Mouse (Mus musculus): ENCODE results near the gene Kif27. TPM values are rescaled to one million over a fixed set of nuclear protein-coding genes. Genes with fewer than 3 reads are reported as not detected.

Gene Kif27
- total and polyA plus RNA-seq, 3 experiments, result not detected

DNA sequence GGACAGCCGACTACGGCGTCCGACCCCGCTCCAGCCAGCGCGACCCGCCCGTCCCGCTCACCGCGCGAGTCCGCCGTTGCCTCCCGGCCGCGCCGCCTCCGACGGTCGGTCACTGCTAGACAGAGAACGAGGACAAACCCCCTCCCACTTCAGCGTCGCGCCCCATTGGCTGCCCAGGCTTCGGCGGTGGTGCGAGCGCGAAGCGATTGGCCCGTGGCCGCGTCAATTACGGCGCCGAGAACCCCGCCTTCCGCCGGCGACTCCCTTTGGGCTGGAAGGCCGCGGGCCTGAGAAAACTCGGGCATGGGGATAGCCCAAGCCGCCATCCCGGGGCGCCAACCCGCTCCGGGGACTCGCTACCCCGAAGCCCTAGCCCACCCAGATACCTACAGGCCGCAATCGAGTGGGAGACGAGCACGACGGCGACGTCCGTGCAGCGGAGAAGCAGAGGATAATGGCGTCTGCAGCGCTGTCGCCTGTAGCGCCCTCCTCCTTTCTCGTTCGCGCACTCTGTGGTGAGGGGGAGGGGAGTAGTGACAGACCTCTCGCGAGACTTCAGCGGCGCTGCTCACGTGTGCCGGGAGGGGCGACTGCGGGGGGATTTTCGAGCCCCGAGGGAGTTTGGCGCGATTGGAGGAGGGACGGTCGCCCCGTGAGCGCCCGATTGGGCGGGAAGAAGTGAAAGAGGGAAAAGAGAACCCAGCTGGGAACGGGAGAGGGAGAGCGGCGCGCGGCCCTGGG, 43.3 kb upstream of the Kif27 start, which contains the start of gene Rmi1:
TSS of gene Rmi1 (plus strand) at position 246 of the 741 bp plus-strand sequence.
- Histone ChIP-seq H3K4me2 (ENCODE audit: insufficient read depth, low read depth, poor library complexity, severe bottlenecking) (peak within 1 kb of the TSS; percentile 66; the same call in 1 of the 2 replicates), H3K27me3 (replicated peaks) (no peaks in the 10 kb centered on the region), H3K4me1 (ENCODE audit: control insufficient read depth in 1 of 2, insufficient read depth in 2 of 2) (peaks cover 0 to 22% of the 10 kb centered on the region in 2 experiments; a peak in 2 of 4 replicates), H3K9me3 (replicated peaks; ENCODE audit: low read length) (no peaks in the 10 kb centered on the region), H3K9ac (ENCODE audit: insufficient read depth, low read depth) (peak within 1 kb of the TSS; percentile 91), H3K27ac (ENCODE audit: insufficient read depth, low read depth) (peak within 1 kb of the TSS; percentile 88), H3K36me3 (replicated peaks in 1 of 2; ENCODE audit: control insufficient read depth in 1 of 2, insufficient read depth in 1 of 2, low read length in 1 of 2) (peaks cover 9 to 29% of the 10 kb centered on the region in 2 experiments), H3K79me2 (replicated peaks; ENCODE audit: control insufficient read depth, extremely low read depth, insufficient read depth, poor library complexity, severe bottlenecking) (peaks cover 44% of the 10 kb centered on the region), H3K4me3 (replicated peaks in 1 of 3; ENCODE audit: low read depth in 2 of 3, low read length in 2 of 3, poor library complexity in 1 of 3) (peak within 1 kb of the TSS; percentile 87 to 96 (median 89))
- in situ Hi-C loops (cut with MboI; ENCODE audit: low pct_ligation_motif_present, low pct_unique_long_range_greater_than_20kb, low sequenced_read_pairs) (no loop called here), dilution Hi-C loops (cut with MboI; ENCODE audit: extremely low pct_ligation_motif_present, extremely low pct_unique_long_range_greater_than_20kb, low sequenced_read_pairs) (no loop called here)
- peak; percentile 72 for TF ChIP-seq ETS1 (conservative IDR thresholded peaks at IDR 0.05; ENCODE audit: low read depth, low read length)
- TF ChIP-seq CHD2 (IDR thresholded peaks at IDR 0.05; ENCODE audit: low read length), result peak; percentile 99
- TF ChIP-seq TCF12 (IDR thresholded peaks at IDR 0.05; ENCODE audit: low read depth, low read length), result peak; percentile 93
- 0 out of 2 replicates have a peak, but pooled peaks have one; percentile 38 for TF ChIP-seq RCOR1 (conservative IDR thresholded peaks at IDR 0.05; ENCODE audit: low read depth, low read length)
- TF ChIP-seq ZNF384 (IDR thresholded peaks at IDR 0.05; ENCODE audit: low read depth, low read length), result no peak
- TF ChIP-seq SIN3A (IDR thresholded peaks at IDR 0.05; ENCODE audit: low read length), result peak; percentile 55; the same call in 1 of the 2 replicates
- TF ChIP-seq MAZ (IDR thresholded peaks at IDR 0.05; ENCODE audit: low read depth, low read length), result peak; percentile 93
- no peak; the same call in 1 of the 2 replicates for TF ChIP-seq NRF1 (IDR thresholded peaks at IDR 0.05; ENCODE audit: low read depth, low read length)
- TF ChIP-seq POLR2A (IDR thresholded peaks at IDR 0.05; ENCODE audit: low read depth, low read length), result peak; percentile 94
- TF ChIP-seq ELF1 (IDR thresholded peaks at IDR 0.05; ENCODE audit: low read depth, low read length), result peak; percentile 27; the same call in 1 of the 2 replicates
- TF ChIP-seq MYC (IDR thresholded peaks at IDR 0.05; ENCODE audit: low read depth, low read length), result peak; percentile 76
- TF ChIP-seq ZC3H11A (IDR thresholded peaks at IDR 0.05; ENCODE audit: low read depth, low read length), result no peak
- peak; percentile 80 for TF ChIP-seq HCFC1 (IDR thresholded peaks at IDR 0.05; ENCODE audit: low read depth, low read length)
- peak; percentile 58; the same call in 1 of the 2 replicates for TF ChIP-seq MAX (IDR thresholded peaks at IDR 0.05; ENCODE audit: low read length)
- peak; percentile 96 for TF ChIP-seq NELFE (IDR thresholded peaks at IDR 0.05; ENCODE audit: low read depth, low read length)
- TF ChIP-seq ZMIZ1 (IDR thresholded peaks at IDR 0.05; ENCODE audit: low read depth, low read length), result peak; percentile 95
- TF ChIP-seq TBP (conservative IDR thresholded peaks at IDR 0.05; ENCODE audit: low read depth, low read length), result peak; percentile 81
- no peak for TF ChIP-seq RAD21 (IDR thresholded peaks at IDR 0.05; ENCODE audit: low read depth, low read length)
- 0 out of 2 replicates have a peak, but pooled peaks have one; percentile 28 for TF ChIP-seq MXI1 (IDR thresholded peaks at IDR 0.05; ENCODE audit: low read depth, low read length)
- no peak for TF ChIP-seq SMC3 (IDR thresholded peaks at IDR 0.05; ENCODE audit: low read depth, low read length)
- TF ChIP-seq ZKSCAN1 (IDR thresholded peaks at IDR 0.05; ENCODE audit: borderline replicate concordance, low read depth, low read length), result no peak
- TF ChIP-seq IRF4 (IDR thresholded peaks at IDR 0.05; ENCODE audit: low read depth, low read length), result peak; percentile 51; the same call in 1 of the 2 replicates
- peak; percentile 99 for TF ChIP-seq BHLHE40 (IDR thresholded peaks at IDR 0.05; ENCODE audit: low read depth, low read length)
- peak; percentile 73; the same call in 1 of the 2 replicates for TF ChIP-seq E2F4 (IDR thresholded peaks at IDR 0.05; ENCODE audit: insufficient replicate concordance, low read depth, low read length)
- TF ChIP-seq EP300 (IDR thresholded peaks at IDR 0.05; ENCODE audit: low read length), result no peak
- TF ChIP-seq MEF2A (IDR thresholded peaks at IDR 0.05; ENCODE audit: borderline replicate concordance, low read depth, low read length), result peak; percentile 29
- no peak; the same call in 1 of the 2 replicates for TF ChIP-seq UBTF (IDR thresholded peaks at IDR 0.05; ENCODE audit: low read depth, low read length)
- peak; percentile 84 for TF ChIP-seq USF1 (IDR thresholded peaks at IDR 0.05; ENCODE audit: low read depth, low read length)
- TF ChIP-seq POLR2AphosphoS2 (IDR thresholded peaks at IDR 0.05; ENCODE audit: low read depth, low read length), result peak; percentile 79
- TF ChIP-seq USF2 (conservative IDR thresholded peaks at IDR 0.05; ENCODE audit: low read depth, low read length), result peak; percentile 35; the same call in 1 of the 2 replicates
- 0 out of 2 replicates have a peak, but pooled peaks have one; percentile 25 for TF ChIP-seq CHD1 (IDR thresholded peaks at IDR 0.05; ENCODE audit: low read depth, low read length)
- peak; percentile 95 for DNase-seq (ENCODE audit: extremely low read depth)

Data from CH12.LX (cell line).